ENCODE assay signal across 15 mouse cellular contexts in genomic region chr13:37851617-37852016, GRCm38 (mm10).
"Had no signal": no experiment of that assay in that cellular context is flagged by ENCODE, and none has a peak within 500 bp of the region (broad histone marks: within the 10 kb centered on the region; RNA-seq: fewer than 3 reads in every experiment).

No protein-coding gene starts in this region.

- H3K9ac ChIP-seq: limb, embryonic 12.5 days; lung, embryonic 14.5 days; neural tube, embryonic 12.5 days had no signal

- H3K27me3 ChIP-seq: limb, embryonic 12.5 days; neural tube, embryonic 12.5 days had no signal

- H3K36me3 ChIP-seq: limb, embryonic 12.5 days; midbrain, embryonic 10.5 days; neural tube, embryonic 12.5 days had no signal

- H3K27ac ChIP-seq: layer of hippocampus, adult 2 months; limb, embryonic 12.5 days; midbrain, embryonic 10.5 days; neural tube, embryonic 12.5 days had no signal

- H3K9me3 ChIP-seq: limb, embryonic 12.5 days; midbrain, embryonic 10.5 days; neural tube, embryonic 12.5 days had no signal

- ATAC-seq: intestine, postnatal 0 days had no signal

- DNase-seq: kidney, adult 9 months; kidney, postnatal 10 days; kidney, postnatal 4 days; lung, embryonic 14.5 days; lung, postnatal 10 days; lung, postnatal 4 days; midbrain, embryonic 14.5 days; right cerebral cortex, postnatal 4 days; thymus, postnatal 36 days had no signal

- H3K4me3 ChIP-seq: layer of hippocampus, adult 2 months; limb, embryonic 12.5 days; midbrain, embryonic 10.5 days; myocyte; neural tube, embryonic 12.5 days had no signal

- H3K4me2 ChIP-seq: limb, embryonic 12.5 days; lung, embryonic 14.5 days; neural tube, embryonic 12.5 days had no signal
